Mouse (Mus musculus): Measurements from ENCODE around the gene Nrf1. TPM values are rescaled to one million over a fixed set of nuclear protein-coding genes. Genes with fewer than 3 reads are reported as not detected.

Gene Nrf1
- polyA plus RNA-seq, 1 experiment, result 116 TPM

DNA sequence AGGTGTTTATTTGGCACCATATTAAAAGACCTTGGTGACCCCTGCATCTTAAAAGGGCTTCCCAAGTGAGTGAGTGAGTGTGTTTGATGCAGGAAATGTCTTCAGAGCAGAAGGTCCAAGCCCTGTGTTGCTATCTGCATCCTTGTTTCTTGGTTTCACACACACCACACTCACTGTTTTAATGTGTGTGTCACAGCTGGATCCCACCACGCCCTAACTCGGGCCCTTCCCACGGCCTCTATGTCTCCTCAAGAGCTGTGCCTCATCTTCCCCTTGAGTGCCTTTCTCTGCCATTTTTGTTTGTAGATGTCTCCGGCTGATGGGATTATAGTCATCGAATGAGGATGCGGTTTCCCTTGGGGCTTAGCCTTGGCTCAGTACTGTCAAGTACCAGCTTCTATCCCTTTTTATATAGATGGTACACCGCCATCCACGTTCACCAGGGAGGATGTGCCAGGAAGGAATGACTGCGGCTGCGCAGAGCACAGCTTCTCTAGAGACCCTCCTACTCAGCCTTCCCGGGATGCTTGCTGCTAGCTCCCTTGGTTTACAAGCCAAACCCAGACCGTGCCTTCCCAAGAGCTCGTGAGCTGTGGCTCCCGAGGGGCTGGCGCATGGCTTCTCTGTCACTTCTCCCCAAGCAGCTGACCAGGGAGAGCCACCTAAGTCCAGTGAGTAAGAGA lies 106.1 kb downstream of the Nrf1 start:
- no peak for TF ChIP-seq POLR2A (IDR thresholded peaks at IDR 0.05; ENCODE audit: control insufficient read depth, extremely low read depth, insufficient read depth, low read length, poor library complexity)
- no peak for TF ChIP-seq CTCF (IDR thresholded peaks at IDR 0.05; ENCODE audit: borderline replicate concordance, control insufficient read depth, extremely low read depth, insufficient read depth, low read length, poor library complexity)
- no peak for DNase-seq
- no peak overlapping the region for H3K27ac ChIP-seq (ENCODE audit: control insufficient read depth, insufficient read depth, low read length)
- H3K4me1 ChIP-seq (replicated peaks; ENCODE audit: control insufficient read depth, insufficient read depth, low read length), result no peaks in the 10 kb centered on the region
- H3K36me3 ChIP-seq (ENCODE audit: control insufficient read depth, insufficient read depth, low read length), result peaks cover 21% of the 10 kb centered on the region
- no peaks in the 10 kb centered on the region for H3K27me3 ChIP-seq (ENCODE audit: control insufficient read depth, insufficient read depth, low read length)
- no peak overlapping the region for H3K4me3 ChIP-seq (ENCODE audit: control insufficient read depth, insufficient read depth, low read length)
- 95% methylated on average over 15 of the region's 15 CpGs for WGBS

DNA sequence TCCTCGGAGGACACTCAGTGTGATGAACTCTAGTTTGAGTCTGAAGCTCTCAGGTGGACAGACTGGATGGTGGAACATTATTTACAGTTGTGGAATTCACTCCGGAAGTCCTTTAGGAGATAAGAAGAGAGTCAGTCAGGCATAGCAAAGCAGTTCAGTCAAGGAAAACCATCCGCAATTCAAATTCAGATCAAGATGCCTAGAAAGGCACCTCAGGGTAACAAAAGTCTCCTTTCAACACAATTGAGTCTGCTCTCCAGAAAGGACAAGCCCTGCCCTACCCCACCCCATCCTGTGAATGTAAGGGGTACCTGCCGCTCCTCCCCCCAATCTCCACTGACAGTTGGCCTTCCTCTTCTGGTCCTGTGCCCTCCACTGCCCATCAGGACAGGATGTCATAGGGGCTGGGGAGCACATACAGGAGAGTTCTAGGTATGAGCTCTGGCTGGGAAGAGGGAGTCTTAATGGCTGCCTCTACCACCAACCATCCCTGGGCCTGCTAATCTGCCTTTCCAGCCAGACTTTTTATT lies 111.8 kb downstream of the Nrf1 start:
- Histone ChIP-seq H3K4me3 (ENCODE audit: control insufficient read depth, insufficient read depth, low read length) (no peak overlapping the region), H3K4me1 (replicated peaks; ENCODE audit: control insufficient read depth, insufficient read depth, low read length) (no peaks in the 10 kb centered on the region), H3K27me3 (ENCODE audit: control insufficient read depth, insufficient read depth, low read length) (no peaks in the 10 kb centered on the region), H3K36me3 (ENCODE audit: control insufficient read depth, insufficient read depth, low read length) (no peaks in the 10 kb centered on the region), H3K27ac (ENCODE audit: control insufficient read depth, insufficient read depth, low read length) (no peak overlapping the region)
- 94% methylated on average over 4 of the region's 4 CpGs for WGBS
- TF ChIP-seq CTCF (IDR thresholded peaks at IDR 0.05; ENCODE audit: borderline replicate concordance, control insufficient read depth, extremely low read depth, insufficient read depth, low read length, poor library complexity) (no peak), POLR2A (IDR thresholded peaks at IDR 0.05; ENCODE audit: control insufficient read depth, extremely low read depth, insufficient read depth, low read length, poor library complexity) (no peak)
- no peak for DNase-seq

DNA sequence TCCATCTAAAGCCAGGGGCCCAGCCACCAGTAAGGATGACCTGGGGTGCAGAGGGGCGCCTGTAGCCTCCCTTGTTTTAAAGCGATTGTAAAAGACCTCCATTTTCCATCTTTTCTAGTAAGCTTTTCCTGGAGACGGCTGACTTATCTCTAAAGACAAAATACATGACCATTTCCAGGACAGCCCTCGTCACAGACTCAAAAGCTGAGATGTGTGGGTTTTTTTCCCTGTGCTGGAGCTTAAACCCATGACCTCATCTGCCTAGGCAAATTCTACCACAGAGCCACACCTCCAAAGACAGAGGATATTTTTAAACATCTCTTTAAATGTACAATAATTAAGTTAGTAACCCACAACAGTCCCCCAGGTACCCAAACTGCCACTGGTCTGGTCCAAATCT lies 112.6 kb downstream of the Nrf1 start:
- TF ChIP-seq POLR2A (IDR thresholded peaks at IDR 0.05; ENCODE audit: control insufficient read depth, extremely low read depth, insufficient read depth, low read length, poor library complexity) (no peak), CTCF (IDR thresholded peaks at IDR 0.05; ENCODE audit: borderline replicate concordance, control insufficient read depth, extremely low read depth, insufficient read depth, low read length, poor library complexity) (no peak)
- H3K4me3 ChIP-seq (ENCODE audit: control insufficient read depth, insufficient read depth, low read length), result no peak overlapping the region
- 90% methylated on average over 4 of the region's 4 CpGs for WGBS
- no peaks in the 10 kb centered on the region for H3K4me1 ChIP-seq (replicated peaks; ENCODE audit: control insufficient read depth, insufficient read depth, low read length)
- H3K27ac ChIP-seq (ENCODE audit: control insufficient read depth, insufficient read depth, low read length), result no peak overlapping the region
- DNase-seq, result no peak
- no peaks in the 10 kb centered on the region for H3K36me3 ChIP-seq (ENCODE audit: control insufficient read depth, insufficient read depth, low read length)
- no peaks in the 10 kb centered on the region for H3K27me3 ChIP-seq (ENCODE audit: control insufficient read depth, insufficient read depth, low read length)

DNA sequence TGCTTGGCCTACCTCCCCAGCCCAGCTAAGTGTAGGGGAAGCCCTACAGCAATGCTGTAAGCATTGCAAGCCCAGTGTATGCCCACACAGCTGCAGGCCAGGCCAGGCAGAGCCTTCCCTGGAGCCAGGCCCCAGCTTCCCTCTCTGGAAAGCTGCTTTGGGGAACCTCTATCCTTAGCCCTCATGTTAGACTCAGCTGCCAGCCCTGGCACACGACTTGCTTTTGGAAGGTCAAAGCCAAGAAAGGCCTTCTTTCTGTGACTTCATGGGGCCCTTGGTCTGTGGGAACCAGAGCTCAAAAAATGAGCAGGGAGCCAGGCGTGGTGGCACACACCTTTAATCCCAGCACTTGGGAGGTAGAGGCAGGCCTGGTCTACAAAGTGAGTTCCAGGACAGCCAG lies 113.8 kb downstream of the Nrf1 start:
- no peaks in the 10 kb centered on the region for H3K36me3 ChIP-seq (ENCODE audit: control insufficient read depth, insufficient read depth, low read length)
- no peaks in the 10 kb centered on the region for H3K4me1 ChIP-seq (replicated peaks; ENCODE audit: control insufficient read depth, insufficient read depth, low read length)
- no peak for TF ChIP-seq CTCF (IDR thresholded peaks at IDR 0.05; ENCODE audit: borderline replicate concordance, control insufficient read depth, extremely low read depth, insufficient read depth, low read length, poor library complexity)
- TF ChIP-seq POLR2A (IDR thresholded peaks at IDR 0.05; ENCODE audit: control insufficient read depth, extremely low read depth, insufficient read depth, low read length, poor library complexity), result no peak
- no peak for DNase-seq
- no peak overlapping the region for H3K4me3 ChIP-seq (ENCODE audit: control insufficient read depth, insufficient read depth, low read length)
- WGBS, result 85% methylated on average over 2 of the region's 2 CpGs
- H3K27ac ChIP-seq (ENCODE audit: control insufficient read depth, insufficient read depth, low read length), result no peak overlapping the region
- no peaks in the 10 kb centered on the region for H3K27me3 ChIP-seq (ENCODE audit: control insufficient read depth, insufficient read depth, low read length)

DNA sequence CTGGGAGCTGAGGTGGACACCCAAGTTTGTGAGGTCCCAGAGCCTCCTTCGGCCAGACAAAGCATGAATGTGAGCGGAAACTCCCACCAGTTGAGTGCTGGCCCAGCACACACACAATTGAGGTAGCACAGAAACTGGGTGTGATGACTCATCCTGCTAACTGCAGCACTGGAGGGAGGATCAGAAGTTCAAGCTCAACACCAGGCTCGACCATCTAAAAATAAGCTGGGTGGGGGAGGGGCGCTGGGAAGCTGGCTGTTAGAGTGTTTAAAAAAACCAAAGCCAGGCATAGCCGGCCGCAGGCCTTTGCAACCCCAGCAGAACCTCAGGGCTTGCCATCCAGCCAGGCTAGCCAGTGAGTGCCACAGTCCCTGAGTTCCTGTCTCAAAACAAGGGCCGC lies 114.3 kb downstream of the Nrf1 start:
- no peak for DNase-seq
- TF ChIP-seq POLR2A (IDR thresholded peaks at IDR 0.05; ENCODE audit: control insufficient read depth, extremely low read depth, insufficient read depth, low read length, poor library complexity) (no peak), CTCF (IDR thresholded peaks at IDR 0.05; ENCODE audit: borderline replicate concordance, control insufficient read depth, extremely low read depth, insufficient read depth, low read length, poor library complexity) (no peak)
- H3K27ac ChIP-seq (ENCODE audit: control insufficient read depth, insufficient read depth, low read length), result no peak overlapping the region
- no peaks in the 10 kb centered on the region for H3K27me3 ChIP-seq (ENCODE audit: control insufficient read depth, insufficient read depth, low read length)
- H3K4me1 ChIP-seq (replicated peaks; ENCODE audit: control insufficient read depth, insufficient read depth, low read length), result no peaks in the 10 kb centered on the region
- no peaks in the 10 kb centered on the region for H3K36me3 ChIP-seq (ENCODE audit: control insufficient read depth, insufficient read depth, low read length)
- no peak overlapping the region for H3K4me3 ChIP-seq (ENCODE audit: control insufficient read depth, insufficient read depth, low read length)
- 61% methylated on average over 7 of the region's 7 CpGs for WGBS

DNA sequence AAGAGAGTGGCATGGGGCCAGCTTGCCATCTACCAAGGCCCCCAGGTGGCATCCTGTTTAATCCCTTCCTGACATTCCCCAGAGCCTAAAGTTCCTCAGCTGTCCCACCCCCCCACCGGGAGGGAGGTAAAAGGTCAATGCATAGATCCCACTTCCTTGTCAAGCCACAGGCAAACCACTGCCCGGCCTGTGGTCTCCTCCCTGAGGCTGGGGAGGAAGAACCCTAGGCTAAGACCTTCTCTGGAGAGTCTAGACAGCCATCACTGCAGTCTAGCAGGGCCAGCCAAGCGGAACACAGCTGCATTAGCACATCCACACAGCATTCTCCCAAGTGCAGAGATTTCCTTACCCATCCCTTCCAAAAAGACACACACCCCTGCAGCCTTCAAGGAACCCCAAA lies 118.6 kb downstream of the Nrf1 start:
- H3K27me3 ChIP-seq (ENCODE audit: control insufficient read depth, insufficient read depth, low read length), result no peaks in the 10 kb centered on the region; the same call in 1 of the 2 replicates
- no peaks in the 10 kb centered on the region for H3K36me3 ChIP-seq (ENCODE audit: control insufficient read depth, insufficient read depth, low read length)
- H3K4me1 ChIP-seq (replicated peaks; ENCODE audit: control insufficient read depth, insufficient read depth, low read length), result no peaks in the 10 kb centered on the region
- WGBS, result 30% methylated on average over 3 of the region's 3 CpGs
- TF ChIP-seq CTCF (IDR thresholded peaks at IDR 0.05; ENCODE audit: borderline replicate concordance, control insufficient read depth, extremely low read depth, insufficient read depth, low read length, poor library complexity) (no peak), POLR2A (IDR thresholded peaks at IDR 0.05; ENCODE audit: control insufficient read depth, extremely low read depth, insufficient read depth, low read length, poor library complexity) (no peak)
- H3K4me3 ChIP-seq (ENCODE audit: control insufficient read depth, insufficient read depth, low read length), result no peak overlapping the region
- no peak for DNase-seq
- H3K27ac ChIP-seq (ENCODE audit: control insufficient read depth, insufficient read depth, low read length), result no peak overlapping the region

Data from thymus, adult 2 months (tissue).